In the genomic region with DNA sequence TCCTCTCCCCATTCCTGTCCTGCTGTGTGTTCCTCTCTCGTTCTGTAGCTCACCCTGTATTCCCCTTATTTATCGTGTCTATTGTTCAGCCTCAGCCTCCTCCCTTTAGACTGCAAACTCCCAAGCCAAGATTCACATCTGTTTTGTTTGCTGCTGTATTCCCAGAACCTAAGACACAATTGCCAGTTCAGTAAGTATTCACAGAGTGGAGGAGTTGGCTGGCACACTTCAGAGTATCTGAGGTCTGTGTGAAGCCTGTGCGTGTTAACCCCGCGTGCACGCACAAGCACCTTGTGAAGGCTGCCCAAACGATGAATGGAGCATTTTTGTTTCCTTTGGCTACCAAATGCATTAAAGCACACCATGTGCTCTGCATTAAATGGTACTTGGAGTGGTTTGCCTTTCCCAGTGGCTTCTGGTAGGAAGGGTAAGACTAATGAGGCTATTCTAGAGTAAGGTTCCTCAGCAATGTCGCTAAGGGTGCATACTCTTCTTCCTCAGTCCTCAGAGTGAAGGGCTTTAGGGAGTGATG, we compare ENCODE assay signal across 16 mouse cellular contexts. TPM values are rescaled to one million over a fixed set of nuclear protein-coding genes. Genes with fewer than 3 reads are reported as not detected.
DNase-seq lines count a peak whose midpoint lies in the region; ATAC-seq and TF ChIP-seq lines count a peak whose summit lies in the region.
"Had no signal": no experiment of that assay in that cellular context is flagged by ENCODE, and none has a peak within 500 bp of the region (broad histone marks: within the 10 kb centered on the region; RNA-seq: fewer than 3 reads in every experiment).

No protein-coding gene starts in this region.

- no peak overlapping the region for H3K4me3 ChIP-seq in heart, adult 2 months
- no peak overlapping the region for H3K4me3 ChIP-seq in neural tube, embryonic 13.5 days
- no peak overlapping the region for H3K4me3 ChIP-seq in hindbrain, embryonic 15.5 days

- no peak overlapping the region for H3K4me2 ChIP-seq in neural tube, embryonic 13.5 days
- H3K4me2 ChIP-seq in hindbrain, embryonic 15.5 days: no peak overlapping the region

- H3K36me3 ChIP-seq in heart, adult 2 months (ENCODE audit: control insufficient read depth, insufficient read depth, low read length): peaks cover 5% of the 10 kb centered on the region
- H3K36me3 ChIP-seq in neural tube, embryonic 13.5 days: no peaks in the 10 kb centered on the region
- no peaks in the 10 kb centered on the region for H3K36me3 ChIP-seq in hindbrain, embryonic 15.5 days
- H3K36me3 ChIP-seq: G1E had no signal

- peaks cover 15% of the 10 kb centered on the region for H3K4me1 ChIP-seq in heart, adult 2 months (ENCODE audit: control insufficient read depth, insufficient read depth, low read length)
- H3K4me1 ChIP-seq in neural tube, embryonic 13.5 days (replicated peaks): peaks cover 27% of the 10 kb centered on the region
- H3K4me1 ChIP-seq in hindbrain, embryonic 15.5 days (replicated peaks): peaks cover 27% of the 10 kb centered on the region

- TF ChIP-seq POLR2A in heart, adult 2 months (IDR thresholded peaks at IDR 0.05; ENCODE audit: insufficient read depth, low read depth, low read length): no peak

- no peaks in the 10 kb centered on the region for H3K79me2 ChIP-seq in heart, adult 2 months (replicated peaks; ENCODE audit: control insufficient read depth, insufficient read depth, low read length)

- peak; percentile 33; the same call in 1 of the 2 replicates for ATAC-seq in neural tube, embryonic 13.5 days (ENCODE audit: low read depth)
- 0 out of 2 replicates have a peak, but pooled peaks have one; percentile 53 for ATAC-seq in hindbrain, embryonic 15.5 days (ENCODE audit: low FRiP score, low read depth)
- ATAC-seq: activated CD4-positive, CD25-positive, alpha-beta regulatory T cell, adult 4 months had no signal

- DNase-seq in heart, adult 2 months: peak in 1 of 2 experiments; percentile 9
- DNase-seq in heart, adult 8-10 months (ENCODE audit: low spot score): no peak
- DNase-seq in neural tube, embryonic 10.5 days (ENCODE audit: extremely low spot score, low spot score): no peak
- no peak for DNase-seq in thymus, postnatal 14 days
- DNase-seq in adrenal gland, adult 8-10 months: no peak
- DNase-seq in left cerebral cortex, postnatal 14 days (ENCODE audit: low spot score in 2 of 2): no peak
- DNase-seq: B cell, adult 2 months; cerebellum, adult 9-11 months; gastrocnemius, postnatal 10 days; heart, postnatal 10 days; kidney, adult 9 months had no signal

- H3K9me3 ChIP-seq in neural tube, embryonic 13.5 days: no peaks in the 10 kb centered on the region
- H3K9me3 ChIP-seq in hindbrain, embryonic 15.5 days: no peaks in the 10 kb centered on the region
- H3K9me3 ChIP-seq: G1E had no signal

- no peak for TF ChIP-seq EP300 in heart, adult 2 months (IDR thresholded peaks at IDR 0.05; ENCODE audit: insufficient read depth, low read depth, low read length)

- TF ChIP-seq CTCF in heart, adult 2 months (IDR thresholded peaks at IDR 0.05): no peak

- intact Hi-C loops in heart, adult 2 months (cut with DNase I): no loop called here
- intact Hi-C loops in left cerebral cortex, postnatal 14 days (cut with DNase I): no loop called here

- 0 out of 2 replicates have a peak overlapping the region, but pooled peaks have one; percentile 26 for H3K9ac ChIP-seq in heart, adult 2 months (ENCODE audit: low read depth, low read length)
- no peak overlapping the region for H3K9ac ChIP-seq in neural tube, embryonic 13.5 days
- H3K9ac ChIP-seq in hindbrain, embryonic 15.5 days: no peak overlapping the region
- H3K9ac ChIP-seq: liver, embryonic 14.5 days had no signal

- 52% methylated on average over 8 of the region's 8 CpGs for WGBS in heart, adult 2 months
- 50% methylated on average over 8 of the region's 8 CpGs for WGBS in neural tube, embryonic 13.5 days
- WGBS in hindbrain, embryonic 15.5 days: 37% methylated on average over 8 of the region's 8 CpGs

- H3K27ac ChIP-seq in heart, adult 2 months: no peak overlapping the region; the same call in 1 of the 2 replicates
- H3K27ac ChIP-seq in neural tube, embryonic 13.5 days (replicated peaks): peak overlapping the region; percentile 59
- peak overlapping the region; percentile 18; the same call in 1 of the 2 replicates for H3K27ac ChIP-seq in hindbrain, embryonic 15.5 days (replicated peaks)
- H3K27ac ChIP-seq: liver, embryonic 14.5 days had no signal

- H3K27me3 ChIP-seq in heart, adult 2 months (ENCODE audit: control insufficient read depth, insufficient read depth, low read length): no peaks in the 10 kb centered on the region
- H3K27me3 ChIP-seq in neural tube, embryonic 13.5 days: no peaks in the 10 kb centered on the region; the same call in 1 of the 2 replicates
- no peaks in the 10 kb centered on the region for H3K27me3 ChIP-seq in hindbrain, embryonic 15.5 days

RNA-seq across cellular contexts. Expression of gene Itgb6, which starts 7.4 kb away (rescaled TPM):
- total RNA-seq in heart, adult 2 months (2021): 10 to 100 TPM; 21.0 to 32.4 TPM
- polyA plus RNA-seq in heart, adult 2 months (2012; rRNA removed): 10.5 and 19.5 TPM in 2 replicates
- 10 to 100 TPM; 20.2 to 32.3 (median 24.9) TPM for total RNA-seq in heart, adult 8-10 months (2022)
- polyA plus RNA-seq in neural tube, embryonic 13.5 days (2015; fragmentation: Nextera tagmentation; extraction: Ambion mirVana): 0.13 and 0.22 TPM in 2 replicates
- polyA plus RNA-seq in hindbrain, embryonic 15.5 days (2015; fragmentation: Nextera tagmentation; extraction: Ambion mirVana): 0.10 TPM in 1 of 2 replicates, not detected in the other
- not detected for total RNA-seq in adrenal gland, adult 8-10 months (2022)
- total RNA-seq in left cerebral cortex, postnatal 14 days (2021): under 1 TPM; 0.18 to 0.21 TPM
- polyA plus RNA-seq: G1E had no signal

Comparison
In these comparisons a context has a peak if more than half of its experiments do, and no peak if none do; other contexts are left out.
1. RNA of gene Itgb6, which starts 7.4 kb away (total RNA-seq): 21.0 to 32.4 TPM in heart, adult 2 months and 20.2 to 32.3 TPM in heart, adult 8-10 months; 0.18 to 0.21 TPM in left cerebral cortex, postnatal 14 days and not detected in adrenal gland, adult 8-10 months; every median in the first group is over 10 times any median in the second.